Mouse (Mus musculus) midbrain, postnatal 0 days (tissue): Measurements from ENCODE around the gene Efcab2. TPM values are rescaled to one million over a fixed set of nuclear protein-coding genes. Genes with fewer than 3 reads are reported as not detected.

Experiments used
- ATAC-seq: fragments of 200-750 bp; cut with Nextera tagmentation; 2 replicates; pipeline ENCODE4 v1.8.0; 2017; ENCODE audit warnings: moderate number of reproducible peaks, mild to moderate bottlenecking, moderate TSS enrichment, moderate library complexity; ENCODE audit not compliant: low FRiP score
- DNase-seq: peaks from one replicate; pipeline ENCODE4 v3.0.0-alpha.2; 2015; ENCODE audit warnings: low spot score
- H3K27ac ChIP-seq: fragments of 300-500 bp; sonication (generic); 2 replicates; pipeline ENCODE4 v1.5.1; 2014; ENCODE audit warnings: low read depth, mild to moderate bottlenecking, low read length, mixed read lengths
- H3K27me3 ChIP-seq: fragments of 300-500 bp; sonication (generic); 2 replicates; pipeline ENCODE4 v1.6.1; 2014; ENCODE audit warnings: low read length, control low read depth, mixed read lengths; ENCODE audit not compliant: insufficient read depth
- H3K36me3 ChIP-seq: fragments of 300-500 bp; sonication (generic); 2 replicates; pipeline ENCODE4 v1.6.1; 2014; ENCODE audit warnings: low read length, control low read depth, mixed read lengths; ENCODE audit not compliant: insufficient read depth
- H3K4me1 ChIP-seq: fragments of 300-500 bp; sonication (generic); 2 replicates; pipeline ENCODE4 v1.6.1; 2014; ENCODE audit warnings: mild to moderate bottlenecking, control low read depth, antibody characterized with exemption, low read length, mixed read lengths; ENCODE audit not compliant: insufficient read depth
- H3K4me2 ChIP-seq: fragments of 300-500 bp; sonication (generic); 2 replicates; pipeline ENCODE4 v1.6.1; 2014; ENCODE audit warnings: low read depth, mild to moderate bottlenecking, low read length, mixed read lengths; ENCODE audit not compliant: poor library complexity, severe bottlenecking
- H3K4me3 ChIP-seq: fragments of 300-500 bp; sonication (generic); 2 replicates; pipeline ENCODE4 v1.5.1; 2014; ENCODE audit warnings: low read depth, mild to moderate bottlenecking, low read length, moderate library complexity
- H3K9ac ChIP-seq: fragments of 300-500 bp; sonication (generic); replicated peaks from 2 replicates; pipeline ENCODE4 v1.6.1; 2014; ENCODE audit warnings: mild to moderate bottlenecking, low read length, moderate library complexity, mixed read lengths; ENCODE audit not compliant: poor library complexity, severe bottlenecking
- H3K9me3 ChIP-seq: fragments of 300-500 bp; sonication (generic); 2 replicates; pipeline ENCODE4 v1.6.1; 2016; ENCODE audit warnings: low read length, control low read depth
- CTCF ChIP-seq: IDR thresholded peaks from 2 replicates; pipeline ENCODE4 v1.5.1; 2016; ENCODE audit warnings: antibody characterized with exemption, mild to moderate bottlenecking
- WGBS: fragments of 180-500 bp; shearing (Covaris S2); extraction: QIAGEN DNeasy Blood & Tissue Kit; methylation state at CpG from one replicate; pipeline ENCODE4 v1.1.7; 2014; 5-methylcytosine and 5-hydroxymethylcytosine counted together
- polyA plus RNA-seq: library from polyadenylated mRNA; unstranded; fragments of >200 nt; fragmentation: Nextera tagmentation; extraction: Ambion mirVana; gene quantifications from 2 replicates; pipeline ENCODE4 v1.2.1, GENCODE M21; 2015
- total RNA-seq: library from RNA; depleted of rRNA; stranded (reverse); fragments of >200 nt; gene quantifications from 2 replicates; pipeline ENCODE4 v1.2.3, GENCODE M21; 2014

Efcab2 gene
- total and polyA plus RNA-seq, 2 experiments from 2014 or later: 5.9 to 13.4 TPM

GRCm38 (mm10) chr1:178395091-178395490, 10.8 kb upstream of the Efcab2 start:
- Histone ChIP-seq H3K36me3 (no peaks in the 10 kb centered on the region), H3K4me1 (no peaks in the 10 kb centered on the region), H3K27me3 (no peaks in the 10 kb centered on the region), H3K27ac (no peak overlapping the region), H3K4me2 (no peak overlapping the region), H3K4me3 (no peak overlapping the region), H3K9ac (no peak overlapping the region), H3K9me3 (no peaks in the 10 kb centered on the region)
- DNase-seq (no peak), ATAC-seq (no peak)
- no peak for TF ChIP-seq CTCF
- 86% methylated on average over 6 of the region's 6 CpGs for WGBS

- Histone ChIP-seq H3K27ac (no peak overlapping the region), H3K27me3 (no peaks in the 10 kb centered on the region), H3K36me3 (no peaks in the 10 kb centered on the region), H3K4me2 (no peak overlapping the region), H3K9me3 (no peaks in the 10 kb centered on the region), H3K4me3 (no peak overlapping the region), H3K9ac (no peak overlapping the region), H3K4me1 (no peaks in the 10 kb centered on the region)
- WGBS: 79% methylated on average over 4 of the region's 4 CpGs
- no peak for TF ChIP-seq CTCF
- DNase-seq (peak; percentile 33), ATAC-seq (no peak)
Measured at GRCm38 (mm10) chr1:178396383-178396782, 9.5 kb upstream of the Efcab2 start.

GRCm38 (mm10) chr1:178399879-178400278, 6.0 kb upstream of the Efcab2 start:
- no peak overlapping the region for H3K4me2 ChIP-seq
- H3K4me1 ChIP-seq: no peaks in the 10 kb centered on the region
- no peak overlapping the region for H3K27ac ChIP-seq
- no peaks in the 10 kb centered on the region for H3K36me3 ChIP-seq
- ATAC-seq (no peak), DNase-seq (peak; percentile 21)
- 60% methylated on average over 6 of the region's 6 CpGs for WGBS
- no peak overlapping the region for H3K9ac ChIP-seq
- H3K27me3 ChIP-seq: no peaks in the 10 kb centered on the region
- no peak for TF ChIP-seq CTCF
- H3K4me3 ChIP-seq: no peak overlapping the region
- H3K9me3 ChIP-seq: no peaks in the 10 kb centered on the region

- 63% methylated on average over 7 of the region's 7 CpGs for WGBS
- H3K27me3 ChIP-seq: no peaks in the 10 kb centered on the region
- no peaks in the 10 kb centered on the region for H3K9me3 ChIP-seq
- H3K9ac ChIP-seq: no peak overlapping the region
- H3K27ac ChIP-seq: no peak overlapping the region
- DNase-seq: no peak
- H3K36me3 ChIP-seq: no peaks in the 10 kb centered on the region
- no peak overlapping the region for H3K4me3 ChIP-seq
- no peak overlapping the region for H3K4me2 ChIP-seq
- no peak for TF ChIP-seq CTCF
- no peak for ATAC-seq
- H3K4me1 ChIP-seq: no peaks in the 10 kb centered on the region
Measured at GRCm38 (mm10) chr1:178400652-178401051, 5.2 kb upstream of the Efcab2 start.

GRCm38 (mm10) chr1:178401960-178402359, 3.9 kb upstream of the Efcab2 start:
- Histone ChIP-seq H3K27me3 (no peaks in the 10 kb centered on the region), H3K27ac (no peak overlapping the region), H3K4me1 (no peaks in the 10 kb centered on the region), H3K9me3 (no peaks in the 10 kb centered on the region), H3K9ac (no peak overlapping the region), H3K4me2 (no peak overlapping the region), H3K4me3 (no peak overlapping the region), H3K36me3 (no peaks in the 10 kb centered on the region)
- TF ChIP-seq CTCF: no peak
- WGBS: 69% methylated on average over 6 of the region's 6 CpGs
- no peak for ATAC-seq
- DNase-seq: no peak

- peak overlapping the region; percentile 59 for H3K4me3 ChIP-seq
- H3K9me3 ChIP-seq: no peaks in the 10 kb centered on the region
- H3K9ac ChIP-seq: peak overlapping the region; percentile 75
- H3K4me1 ChIP-seq: no peaks in the 10 kb centered on the region
- WGBS: 0% methylated on average over 23 of the region's 23 CpGs
- H3K4me2 ChIP-seq: peak overlapping the region; percentile 78
- peak overlapping the region; percentile 99 for H3K27ac ChIP-seq
- peak; percentile 89 for ATAC-seq
- H3K36me3 ChIP-seq: no peaks in the 10 kb centered on the region
- no peaks in the 10 kb centered on the region for H3K27me3 ChIP-seq
- peak; percentile 92 for DNase-seq
- no peak for TF ChIP-seq CTCF
Measured at GRCm38 (mm10) chr1:178405445-178405911, 407 bp upstream of the Efcab2 start.
